In the genomic region with DNA sequence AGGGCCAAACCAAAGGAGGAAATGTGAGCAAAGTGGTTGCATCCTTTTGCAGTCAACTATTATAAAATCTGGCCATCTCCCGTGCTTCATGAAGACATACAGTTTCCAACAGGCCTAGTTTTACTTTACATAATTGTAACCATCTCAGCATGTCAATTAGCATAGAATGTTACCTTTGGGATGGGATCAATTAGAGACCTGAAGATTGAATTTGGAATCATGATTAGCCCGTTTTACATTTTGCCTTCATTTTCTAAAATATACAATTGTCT, we compare ENCODE assay signal across 13 mouse cellular contexts.
DNase-seq lines count a peak whose midpoint lies in the region; ATAC-seq and TF ChIP-seq lines count a peak whose summit lies in the region.
"Had no signal": no experiment of that assay in that cellular context is flagged by ENCODE, and none has a peak within 500 bp of the region (broad histone marks: within the 10 kb centered on the region; RNA-seq: fewer than 3 reads in every experiment).

No protein-coding gene starts in this region.

- WGBS in midbrain, embryonic 10.5 days = 87% methylated on average over 2 of the region's 2 CpGs
- WGBS in midbrain, embryonic 11.5 days = 86% methylated on average over 2 of the region's 2 CpGs
- 36% methylated on average over 2 of the region's 2 CpGs for WGBS in limb, embryonic 13.5 days
- 46% methylated on average over 2 of the region's 2 CpGs for WGBS in thymus, adult 2 months

- no peak overlapping the region for H3K4me3 ChIP-seq in midbrain, embryonic 10.5 days
- no peak overlapping the region for H3K4me3 ChIP-seq in midbrain, embryonic 11.5 days (ENCODE audit: low read depth, low read length)
- no peak overlapping the region for H3K4me3 ChIP-seq in limb, embryonic 13.5 days
- no peak overlapping the region for H3K4me3 ChIP-seq in thymus, adult 2 months (ENCODE audit: control insufficient read depth, insufficient read depth, low read length)
- H3K4me3 ChIP-seq: liver, embryonic 15.5 days; myocyte had no signal

- H3K4me1 ChIP-seq in midbrain, embryonic 10.5 days = peaks cover 24% of the 10 kb centered on the region
- peaks cover 9% of the 10 kb centered on the region for H3K4me1 ChIP-seq in midbrain, embryonic 11.5 days (ENCODE audit: control insufficient read depth, insufficient read depth, low read length)
- peaks cover 29% of the 10 kb centered on the region for H3K4me1 ChIP-seq in limb, embryonic 13.5 days
- peaks cover 5% of the 10 kb centered on the region for H3K4me1 ChIP-seq in thymus, adult 2 months (replicated peaks; ENCODE audit: control insufficient read depth, insufficient read depth, low read length)
- H3K4me1 ChIP-seq: liver, embryonic 15.5 days had no signal

- no peak for ATAC-seq in midbrain, embryonic 11.5 days (ENCODE audit: low FRiP score)
- 0 out of 2 replicates have a peak, but pooled peaks have one; percentile 17 for ATAC-seq in granulocyte monocyte progenitor cell, adult 5-6 weeks (replicated peaks; ENCODE audit: poor library complexity, severe bottlenecking)
- ATAC-seq in limb, embryonic 13.5 days (ENCODE audit: low FRiP score, low read depth) = no peak

- no peak for DNase-seq in midbrain, embryonic 10.5 days (ENCODE audit: low spot score)
- DNase-seq in midbrain, embryonic 11.5 days (ENCODE audit: low spot score, missing footprints) = no peak
- DNase-seq in thymus, adult 2 months = no peak
- no peak for DNase-seq in cerebellum, postnatal 14 days
- no peak for DNase-seq in kidney, adult 11 months
- no peak for DNase-seq in heart, adult 9 months (ENCODE audit: low spot score in 2 of 2)
- DNase-seq: adrenal gland, postnatal 36 days; kidney, adult 8-10 months; lung, postnatal 4 days had no signal

- no peaks in the 10 kb centered on the region for H3K36me3 ChIP-seq in midbrain, embryonic 10.5 days
- H3K36me3 ChIP-seq in midbrain, embryonic 11.5 days (ENCODE audit: control insufficient read depth, insufficient read depth, low read length) = no peaks in the 10 kb centered on the region
- no peaks in the 10 kb centered on the region for H3K36me3 ChIP-seq in limb, embryonic 13.5 days
- no peaks in the 10 kb centered on the region for H3K36me3 ChIP-seq in thymus, adult 2 months (ENCODE audit: control insufficient read depth, insufficient read depth, low read length)
- H3K36me3 ChIP-seq: liver, embryonic 15.5 days had no signal

- no peak for TF ChIP-seq CTCF in thymus, adult 2 months (IDR thresholded peaks at IDR 0.05; ENCODE audit: borderline replicate concordance, control insufficient read depth, extremely low read depth, insufficient read depth, low read length, poor library complexity)

- no peak overlapping the region for H3K4me2 ChIP-seq in midbrain, embryonic 11.5 days
- H3K4me2 ChIP-seq in limb, embryonic 13.5 days (replicated peaks) = peak overlapping the region; percentile 38
- H3K4me2 ChIP-seq: liver, embryonic 15.5 days had no signal

- no peaks in the 10 kb centered on the region for H3K9me3 ChIP-seq in midbrain, embryonic 10.5 days (replicated peaks)
- H3K9me3 ChIP-seq in midbrain, embryonic 11.5 days (ENCODE audit: control insufficient read depth, low read length) = no peaks in the 10 kb centered on the region
- H3K9me3 ChIP-seq in limb, embryonic 13.5 days = no peaks in the 10 kb centered on the region
- H3K9me3 ChIP-seq: liver, embryonic 15.5 days had no signal

- H3K27me3 ChIP-seq in midbrain, embryonic 10.5 days (ENCODE audit: low read depth, poor library complexity, severe bottlenecking) = no peaks in the 10 kb centered on the region
- no peaks in the 10 kb centered on the region for H3K27me3 ChIP-seq in midbrain, embryonic 11.5 days (ENCODE audit: control insufficient read depth, insufficient read depth, low read length)
- no peaks in the 10 kb centered on the region for H3K27me3 ChIP-seq in limb, embryonic 13.5 days
- H3K27me3 ChIP-seq in thymus, adult 2 months (ENCODE audit: control insufficient read depth, insufficient read depth, low read length) = no peaks in the 10 kb centered on the region
- H3K27me3 ChIP-seq: liver, embryonic 15.5 days had no signal

- TF ChIP-seq POLR2A in thymus, adult 2 months (IDR thresholded peaks at IDR 0.05; ENCODE audit: control insufficient read depth, extremely low read depth, insufficient read depth, low read length, poor library complexity) = no peak

- 0 out of 2 replicates have a peak overlapping the region, but pooled peaks have one; percentile 17 for H3K27ac ChIP-seq in midbrain, embryonic 10.5 days (replicated peaks)
- H3K27ac ChIP-seq in midbrain, embryonic 11.5 days (ENCODE audit: low read depth, low read length) = no peak overlapping the region
- no peak overlapping the region for H3K27ac ChIP-seq in limb, embryonic 13.5 days
- no peak overlapping the region for H3K27ac ChIP-seq in thymus, adult 2 months (ENCODE audit: control insufficient read depth, insufficient read depth, low read length)
- H3K27ac ChIP-seq: liver, embryonic 15.5 days had no signal

- H3K9ac ChIP-seq in midbrain, embryonic 11.5 days (ENCODE audit: low read length) = no peak overlapping the region
- no peak overlapping the region for H3K9ac ChIP-seq in limb, embryonic 13.5 days
- H3K9ac ChIP-seq: liver, embryonic 15.5 days had no signal
